26 mouse cellular contexts compared by ENCODE assay signal in the genomic region with DNA sequence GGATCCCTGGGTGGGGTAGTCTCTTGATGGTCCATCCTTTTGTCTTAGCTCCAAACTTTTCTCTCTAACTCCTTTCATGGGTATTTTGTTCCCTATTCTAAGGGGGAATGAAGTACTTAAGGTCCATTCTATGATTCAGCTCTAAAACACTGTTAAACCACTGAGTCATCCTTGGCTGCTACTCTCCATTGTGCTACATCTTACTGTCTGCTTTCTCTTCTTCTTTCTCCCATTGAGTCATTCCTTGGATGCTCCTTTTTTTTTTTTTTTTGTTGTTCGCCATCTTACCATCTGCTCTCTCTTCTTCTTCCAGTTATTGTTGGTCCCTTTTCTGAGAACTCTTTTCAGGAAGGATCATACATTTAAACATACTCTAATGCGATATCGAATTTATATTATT. TPM values are rescaled to one million over a fixed set of nuclear protein-coding genes. Genes with fewer than 3 reads are reported as not detected.
A peak's percentile ranks its signal among the peaks of the same experiment; 100 is the strongest.
DNase-seq lines count a peak whose midpoint lies in the region; ATAC-seq and TF ChIP-seq lines count a peak whose summit lies in the region.
"Had no signal": no experiment of that assay in that cellular context is flagged by ENCODE, and none has a peak within 500 bp of the region (broad histone marks: within the 10 kb centered on the region; RNA-seq: fewer than 3 reads in every experiment).

No protein-coding gene starts in this region.

- no peak for TF ChIP-seq POLR2A in lung, adult 2 months (IDR thresholded peaks at IDR 0.05; ENCODE audit: borderline replicate concordance, extremely low read depth, low read depth, low read length)

- TF ChIP-seq CTCF in lung, adult 2 months (IDR thresholded peaks at IDR 0.05; ENCODE audit: insufficient read depth, low read length) = no peak

- no peak for ATAC-seq in inflammation-experienced regulatory T-cells, adult 6 months
- ATAC-seq: activated CD4-positive, CD25-positive, alpha-beta regulatory T cell, adult 4 months; CD4-positive, CD25-positive, alpha-beta regulatory T cell, adult 4 months; forebrain, embryonic 14.5 days; forebrain, embryonic 16.5 days; Patski had no signal

- WGBS in lung, adult 2 months = 92% methylated on average over 3 of the region's 3 CpGs

- peak; percentile 82 for DNase-seq in 3T3-L1 (ENCODE audit: low read depth, low spot score)
- peak; percentile 53 for DNase-seq in Muller cell, postnatal 12 days (ENCODE audit: inconsistent ontology term)
- DNase-seq in brain, adult 2 months (ENCODE audit: low read depth, low spot score) = peak; percentile 33
- DNase-seq in lung, adult 2 months = no peak
- DNase-seq in gastrocnemius, adult 18-20 months (ENCODE audit: low spot score) = no peak
- DNase-seq: adrenal gland, adult 8-10 months; adrenal gland, postnatal 14 days; adrenal gland, postnatal 36 days; B cell, adult 2 months; cerebellum, adult 11 months; cerebellum, adult 18-20 months; cerebellum, adult 8-10 months; cerebellum, adult 9-11 months; cerebellum, postnatal 25 days had no signal

- no peak overlapping the region for H3K4me3 ChIP-seq in lung, adult 2 months (replicated peaks; ENCODE audit: extremely low read depth, low read depth, low read length)
- H3K4me3 ChIP-seq: embryonic facial prominence, embryonic 10.5 days; embryonic facial prominence, embryonic 12.5 days; erythroblast, embryonic 14.5 days; forebrain, embryonic 10.5 days; forebrain, embryonic 12.5 days had no signal

- no peaks in the 10 kb centered on the region for H3K4me1 ChIP-seq in lung, adult 2 months (ENCODE audit: control insufficient read depth, insufficient read depth, low read length)
- H3K4me1 ChIP-seq: embryonic facial prominence, embryonic 10.5 days; embryonic facial prominence, embryonic 12.5 days; forebrain, embryonic 10.5 days; forebrain, embryonic 12.5 days had no signal

RNA-seq across cellular contexts. Expression of a gene that starts 30.7 kb away (rescaled TPM):
- 1 to 10 TPM; 6.8 to 7.6 (median 7.4) TPM for polyA plus RNA-seq in inflammation-experienced regulatory T-cells, adult 6 months (2017; shearing (Covaris generic))
- polyA plus RNA-seq in lung, adult 2 months (2012; rRNA removed) = 12.0 and 20.0 TPM in 2 replicates
- total RNA-seq in gastrocnemius, adult 18-20 months (2021) = 100 to 1,000 TPM; 284 to 289 TPM
- total RNA-seq: CH12.LX had no signal

Comparison
In these comparisons a context has a peak if more than half of its experiments do, and no peak if none do; other contexts are left out.
1. DNase-seq: peak in 3T3-L1 (single experiment), Muller cell, postnatal 12 days (single experiment) and brain, adult 2 months (single experiment); none in lung, adult 2 months (single experiment) and gastrocnemius, adult 18-20 months (single experiment).